Mouse (Mus musculus) retina, postnatal 1 day (tissue): ENCODE results near the gene Gpr153.
A peak's percentile ranks its signal among the peaks of the same experiment; 100 is the strongest.

Experiments used
- DNase-seq: peaks from one replicate; pipeline ENCODE4 v3.0.0-alpha.2; 2012

Gene Gpr153

DNA sequence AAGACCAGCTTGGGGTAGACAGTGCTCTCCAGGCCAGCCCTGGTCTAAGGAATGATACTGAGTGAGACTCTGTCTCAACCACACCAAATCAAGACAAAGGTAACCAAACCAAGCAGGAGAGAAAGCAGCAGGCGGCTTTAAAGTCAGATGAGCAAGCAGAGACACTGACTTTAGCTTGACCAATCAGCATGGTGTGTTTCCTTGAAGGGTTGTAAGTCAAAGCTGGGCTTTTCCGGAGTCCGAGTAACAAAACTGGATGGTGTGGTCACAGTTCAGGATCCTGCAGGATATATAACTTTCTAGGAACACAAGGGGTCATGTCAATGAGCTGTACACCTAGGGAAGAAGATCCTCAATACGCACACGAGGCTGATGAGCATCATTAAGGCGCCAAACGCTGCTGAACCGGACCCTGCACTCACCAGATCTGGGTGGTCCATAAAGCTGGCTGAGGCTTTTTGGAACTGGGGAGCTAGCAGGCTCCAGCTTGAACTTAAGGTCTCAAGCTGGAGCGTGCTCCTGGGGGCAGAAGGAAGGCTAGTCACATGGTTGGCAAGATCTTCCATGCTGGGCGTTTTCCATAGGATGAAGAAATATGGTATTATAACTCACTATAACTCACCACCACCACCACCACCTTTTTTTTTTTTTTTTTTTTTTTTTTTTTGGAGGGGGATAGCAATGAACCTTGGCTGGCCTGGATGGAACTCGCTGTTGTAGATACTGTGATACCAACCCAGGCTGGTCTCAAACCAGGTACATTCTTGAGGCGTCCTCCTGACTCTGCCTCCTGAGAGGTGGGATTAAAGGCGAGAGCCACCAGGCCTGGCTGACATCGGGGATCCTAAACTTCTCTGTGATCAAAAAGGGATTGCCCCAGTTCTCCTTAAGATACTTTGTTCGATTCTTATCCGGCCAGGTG lies 50.9 kb downstream of the Gpr153 start:
- no peak for DNase-seq

DNA sequence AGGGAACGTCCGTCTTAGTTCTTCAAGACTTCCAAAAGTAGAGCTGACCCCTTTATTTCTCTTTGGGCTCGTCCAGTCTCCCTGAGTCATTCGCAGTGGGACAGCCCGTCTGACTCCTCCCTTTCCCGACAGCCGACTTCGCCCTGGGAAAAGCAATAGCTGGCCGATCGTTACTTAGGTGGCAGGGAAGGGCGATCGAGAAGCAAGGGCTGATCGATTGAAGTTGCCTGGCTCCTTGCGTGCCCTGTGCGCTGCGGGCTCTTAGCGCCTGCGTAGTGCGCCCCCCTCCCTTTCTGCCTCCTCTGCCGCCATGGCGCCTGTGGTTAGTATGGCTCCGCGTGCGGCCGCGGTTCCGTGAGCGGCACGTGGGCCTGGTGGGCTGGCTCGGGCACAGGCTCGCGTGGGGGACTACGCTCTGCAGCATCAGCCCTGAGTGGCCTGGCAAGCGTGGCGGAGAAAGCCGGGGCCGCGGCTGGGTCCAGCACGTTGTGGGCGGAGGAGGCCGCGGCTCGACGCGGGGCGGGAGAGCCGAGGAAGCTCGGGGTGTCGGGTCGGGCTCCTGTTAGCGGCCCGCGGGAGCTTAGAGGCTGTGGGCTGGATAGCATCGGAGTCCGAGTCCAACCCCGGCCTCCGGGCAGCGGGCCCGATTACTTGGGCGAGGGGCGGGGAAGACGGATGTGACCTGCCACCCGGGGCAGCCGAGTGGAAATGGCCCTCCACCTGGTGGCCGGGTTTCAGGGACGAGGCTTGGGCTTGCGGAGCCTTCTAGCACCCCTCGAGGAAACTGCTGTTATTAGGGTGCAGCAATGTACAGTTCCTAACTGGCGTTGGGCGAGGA lies 51.8 kb downstream of the Gpr153 start, which contains the start of gene Rpl22:
Rpl22 (plus strand) TSS at position 169 of the 838 bp plus-strand sequence.
- peak; percentile 99 for DNase-seq

DNA sequence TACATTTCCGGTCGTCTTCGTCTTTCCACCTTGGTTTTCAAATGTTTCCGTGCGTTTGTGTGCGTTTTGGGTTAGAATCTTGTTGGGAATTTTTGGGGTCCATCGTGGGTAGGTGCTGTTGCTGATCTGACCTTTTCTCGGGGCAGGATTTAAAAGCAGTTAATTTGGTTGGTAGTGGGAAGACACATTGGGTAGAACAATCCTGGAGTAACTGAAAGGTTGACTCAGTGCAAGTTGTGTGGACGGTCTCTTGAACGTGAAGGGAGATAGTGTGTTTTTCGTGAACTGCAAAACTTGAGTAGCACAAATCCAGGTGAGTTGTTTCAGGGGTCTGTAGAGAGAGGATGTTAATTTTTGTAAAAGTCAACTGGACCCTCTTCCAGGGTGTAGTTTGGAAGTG lies 52.5 kb downstream of the Gpr153 start:
- DNase-seq, result no peak

DNA sequence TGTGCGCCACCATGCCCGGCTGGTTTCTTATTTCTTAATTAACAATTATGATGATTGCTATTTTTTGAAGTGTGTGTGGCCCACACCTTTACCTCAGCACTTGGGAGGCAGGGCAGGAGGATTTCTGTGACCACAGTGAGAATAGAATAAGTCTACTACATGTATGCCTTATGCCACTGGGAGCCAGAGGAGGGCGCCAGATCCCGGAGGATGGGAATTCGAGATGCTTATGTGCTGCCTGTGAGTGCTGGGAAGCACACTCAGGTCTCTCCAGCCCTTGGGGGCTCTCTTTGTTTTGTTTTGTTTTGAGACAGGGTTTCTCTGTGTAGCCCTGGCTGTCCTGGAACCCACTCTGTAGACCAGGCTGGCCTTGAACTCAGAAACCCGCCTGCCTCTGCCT lies 54.7 kb downstream of the Gpr153 start:
- DNase-seq, result peak; percentile 50

DNA sequence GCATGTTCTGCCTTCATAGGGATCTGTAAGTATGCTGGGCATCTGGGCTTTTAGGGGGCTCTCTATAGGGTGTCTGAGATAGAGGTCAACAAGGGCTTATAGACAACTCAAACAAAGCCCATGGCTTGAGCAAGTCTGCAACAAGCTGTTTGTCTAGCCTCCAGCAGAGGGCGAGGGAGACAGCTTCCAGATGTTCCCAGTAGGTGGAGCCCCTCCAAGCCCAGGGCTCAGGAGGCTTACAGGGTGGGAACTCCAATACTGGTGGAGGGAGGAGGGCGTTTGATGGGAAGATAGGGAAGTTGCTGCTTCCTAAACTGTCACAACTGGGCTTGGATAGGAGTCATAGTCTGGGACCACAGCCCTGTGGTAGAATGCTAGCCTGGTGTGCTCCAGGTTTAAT lies 58.9 kb downstream of the Gpr153 start:
- peak; percentile 89 for DNase-seq

DNA sequence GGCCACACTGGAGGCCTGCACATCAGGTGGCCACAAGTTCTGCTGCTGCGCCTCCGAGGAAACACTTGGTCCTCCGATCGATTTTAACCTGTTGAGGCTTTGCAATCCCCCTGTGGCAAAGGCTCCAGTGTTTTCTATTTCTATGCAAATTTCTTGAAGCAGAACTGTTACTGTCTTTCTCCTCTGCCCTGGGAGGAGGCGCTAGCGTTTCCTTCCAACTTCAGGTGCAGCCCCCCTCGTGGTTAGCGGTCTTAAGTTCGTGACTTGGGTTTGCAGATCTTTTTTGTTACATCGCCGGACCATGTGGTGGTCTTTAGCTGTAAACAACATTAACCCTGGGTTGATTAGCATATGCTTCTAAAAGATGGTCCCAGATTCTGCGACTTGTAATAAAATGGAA lies 59.6 kb downstream of the Gpr153 start:
- DNase-seq, result no peak
